In the genomic region with DNA sequence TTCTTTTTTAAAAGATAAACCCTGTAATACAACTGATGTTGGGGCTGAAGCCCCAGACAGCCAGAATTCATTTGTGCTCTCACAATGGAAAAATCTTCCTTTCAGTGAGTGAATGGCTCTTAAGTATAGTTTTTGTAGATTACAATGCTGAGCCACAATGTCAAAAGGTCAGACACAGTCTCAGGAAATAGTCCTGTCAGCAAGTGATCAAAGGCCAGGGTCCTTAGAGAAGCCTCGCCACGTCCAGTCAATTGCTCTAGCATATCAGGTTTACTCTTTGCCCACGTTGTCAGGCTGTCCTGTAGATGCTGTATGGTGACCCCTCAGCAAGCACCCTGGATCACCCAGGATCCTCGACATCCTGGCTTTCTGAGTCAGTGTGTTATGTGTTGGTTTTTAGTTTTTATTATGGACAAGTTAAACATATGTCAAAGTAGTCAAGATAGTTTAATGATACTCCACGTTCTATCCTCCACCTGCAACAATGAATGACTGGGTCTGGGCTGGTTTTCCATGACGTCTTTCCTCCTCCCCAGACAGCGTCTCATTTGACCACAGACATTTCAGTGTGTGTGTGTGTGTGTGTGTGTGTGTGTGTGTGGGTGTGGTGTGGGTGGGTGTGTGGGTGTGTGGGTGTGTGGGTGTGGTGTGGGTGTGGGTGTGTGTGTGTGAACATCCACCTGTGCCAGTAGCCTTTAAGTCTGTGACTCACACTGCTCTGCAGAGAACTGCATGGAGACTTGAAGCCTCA, we compare ENCODE assay signal across 11 mouse cellular contexts.
DNase-seq lines count a peak whose midpoint lies in the region; ATAC-seq lines count a peak whose summit lies in the region.
"Had no signal": no experiment of that assay in that cellular context is flagged by ENCODE, and none has a peak within 500 bp of the region (broad histone marks: within the 10 kb centered on the region; RNA-seq: fewer than 3 reads in every experiment).

No protein-coding gene starts in this region.

- H3K4me1 ChIP-seq in intestine, embryonic 14.5 days (replicated peaks; ENCODE audit: control insufficient read depth, insufficient read depth, low read length): 0 out of 2 replicates have a peak, but pooled peaks cover 9% of the 10 kb centered on the region
- H3K4me1 ChIP-seq in intestine, embryonic 15.5 days (replicated peaks): no peaks in the 10 kb centered on the region
- H3K4me1 ChIP-seq: liver, embryonic 15.5 days had no signal

- DNase-seq in intestine, embryonic 14.5 days (ENCODE audit: low spot score): peak; percentile 43
- peak; percentile 12 for DNase-seq in yolk sac, embryonic 10.5 days (ENCODE audit: low spot score)
- no peak for DNase-seq in gastrocnemius, postnatal 25 days
- no peak for DNase-seq in adrenal gland, adult 8-10 months
- DNase-seq: cerebellum, postnatal 10 days; lung, postnatal 4 days had no signal

- H3K36me3 ChIP-seq in intestine, embryonic 14.5 days (ENCODE audit: control insufficient read depth, insufficient read depth, low read length): no peaks in the 10 kb centered on the region
- no peaks in the 10 kb centered on the region for H3K36me3 ChIP-seq in intestine, embryonic 15.5 days
- H3K36me3 ChIP-seq: liver, embryonic 15.5 days had no signal

- no peak overlapping the region for H3K4me3 ChIP-seq in intestine, embryonic 14.5 days (ENCODE audit: low read depth, low read length)
- no peak overlapping the region for H3K4me3 ChIP-seq in intestine, embryonic 15.5 days (replicated peaks)
- H3K4me3 ChIP-seq: liver, embryonic 15.5 days had no signal

- no peak overlapping the region for H3K9ac ChIP-seq in intestine, embryonic 14.5 days (ENCODE audit: low read length)
- H3K9ac ChIP-seq in intestine, embryonic 15.5 days: no peak overlapping the region
- H3K9ac ChIP-seq: liver, embryonic 15.5 days had no signal

- no peaks in the 10 kb centered on the region for H3K9me3 ChIP-seq in intestine, embryonic 14.5 days (ENCODE audit: control insufficient read depth, low read length)
- no peaks in the 10 kb centered on the region for H3K9me3 ChIP-seq in intestine, embryonic 15.5 days
- H3K9me3 ChIP-seq: liver, embryonic 15.5 days had no signal

- H3K27ac ChIP-seq in intestine, embryonic 14.5 days (ENCODE audit: low read depth): no peak overlapping the region
- no peak overlapping the region for H3K27ac ChIP-seq in intestine, embryonic 15.5 days
- H3K27ac ChIP-seq: liver, embryonic 15.5 days had no signal

- WGBS in intestine, embryonic 14.5 days: 44% methylated on average over 7 of the region's 7 CpGs
- 36% methylated on average over 7 of the region's 7 CpGs for WGBS in intestine, embryonic 15.5 days

- H3K27me3 ChIP-seq in intestine, embryonic 14.5 days (replicated peaks; ENCODE audit: control insufficient read depth, insufficient read depth, low read length): no peaks in the 10 kb centered on the region
- H3K27me3 ChIP-seq in intestine, embryonic 15.5 days (replicated peaks): no peaks in the 10 kb centered on the region
- H3K27me3 ChIP-seq: liver, embryonic 15.5 days had no signal

- ATAC-seq in intestine, embryonic 14.5 days (replicated peaks; ENCODE audit: low FRiP score, low TSS enrichment, low read depth): no peak
- ATAC-seq in intestine, embryonic 15.5 days: no peak
- ATAC-seq in activated CD4-positive, CD25-positive, alpha-beta regulatory T cell, adult 4 months: peak; percentile 48
- 0 out of 2 replicates have a peak, but pooled peaks have one; percentile 35 for ATAC-seq in megakaryocyte, adult 5-6 weeks (ENCODE audit: poor library complexity, severe bottlenecking)
- ATAC-seq: hindbrain, embryonic 16.5 days had no signal

- no peak overlapping the region for H3K4me2 ChIP-seq in intestine, embryonic 14.5 days (ENCODE audit: low read length)
- no peak overlapping the region for H3K4me2 ChIP-seq in intestine, embryonic 15.5 days (replicated peaks)
- H3K4me2 ChIP-seq: liver, embryonic 15.5 days had no signal

Comparison
In these comparisons a context has a peak if more than half of its experiments do, and no peak if none do; other contexts are left out.
1. ATAC-seq: peak in activated CD4-positive, CD25-positive, alpha-beta regulatory T cell, adult 4 months (single experiment) and megakaryocyte, adult 5-6 weeks (single experiment); none in intestine, embryonic 14.5 days (single experiment) and intestine, embryonic 15.5 days (single experiment).
2. DNase-seq: peak in intestine, embryonic 14.5 days (single experiment) and yolk sac, embryonic 10.5 days (single experiment); none in gastrocnemius, postnatal 25 days (single experiment) and adrenal gland, adult 8-10 months (single experiment).